ENCODE assay signal across 8 mouse cellular contexts in genomic region chr1:135793370-135794215, GRCm38 (mm10). TPM values are rescaled to one million over a fixed set of nuclear protein-coding genes. Genes with fewer than 3 reads are reported as not detected.
DNase-seq lines count a peak whose midpoint lies in the region; ATAC-seq and TF ChIP-seq lines count a peak whose summit lies in the region.

No protein-coding gene starts in this region.

- WGBS in heart, postnatal 0 days: 18% methylated on average over 27 of the region's 27 CpGs
- 7% methylated on average over 27 of the region's 27 CpGs for WGBS in limb, embryonic 11.5 days
- 20% methylated on average over 27 of the region's 27 CpGs for WGBS in midbrain, embryonic 12.5 days
- 12% methylated on average over 27 of the region's 27 CpGs for WGBS in stomach, embryonic 15.5 days

- peak; percentile 19; the same call in 1 of the 2 replicates for ATAC-seq in heart, postnatal 0 days (ENCODE audit: insufficient read depth, low read depth)
- ATAC-seq in limb, embryonic 11.5 days (ENCODE audit: insufficient number of reproducible peaks, low FRiP score, low TSS enrichment, low read depth): peak; percentile 44; the same call in 1 of the 2 replicates
- ATAC-seq in midbrain, embryonic 12.5 days (ENCODE audit: low FRiP score, low read depth): no peak
- ATAC-seq in stomach, embryonic 15.5 days (ENCODE audit: insufficient read depth, low FRiP score, low read depth): peak; percentile 69

- H3K4me1 ChIP-seq in heart, postnatal 0 days (ENCODE audit: control insufficient read depth, insufficient read depth): peaks cover 52% of the 10 kb centered on the region
- peaks cover 9% of the 10 kb centered on the region; the same call in 1 of the 2 replicates for H3K4me1 ChIP-seq in limb, embryonic 11.5 days (ENCODE audit: control insufficient read depth, insufficient read depth, low read length)
- H3K4me1 ChIP-seq in midbrain, embryonic 12.5 days: peaks cover 19% of the 10 kb centered on the region
- peaks cover 24% of the 10 kb centered on the region for H3K4me1 ChIP-seq in stomach, embryonic 15.5 days

- peak; percentile 29 to 47 for DNase-seq in heart, adult 18-20 months
- DNase-seq in heart, postnatal 25 days (ENCODE audit: low spot score): no peak
- DNase-seq in embryo, embryonic 9.5 days (ENCODE audit: extremely low spot score): peak; percentile 37
- DNase-seq in heart, postnatal 0 days (ENCODE audit: low spot score): no peak
- peak; percentile 51 for DNase-seq in limb, embryonic 11.5 days (ENCODE audit: low spot score)
- no peak for DNase-seq in adrenal gland, postnatal 10 days

- peak overlapping the region; percentile 55 for H3K4me2 ChIP-seq in heart, postnatal 0 days (ENCODE audit: low read depth, low read length)
- H3K4me2 ChIP-seq in limb, embryonic 11.5 days (ENCODE audit: low read depth, severe bottlenecking): peak overlapping the region; percentile 42
- H3K4me2 ChIP-seq in midbrain, embryonic 12.5 days (replicated peaks): peak overlapping the region; percentile 45
- peak overlapping the region; percentile 60 for H3K4me2 ChIP-seq in stomach, embryonic 15.5 days

- H3K27me3 ChIP-seq in heart, postnatal 0 days (ENCODE audit: control insufficient read depth, insufficient read depth, low read length): no peaks in the 10 kb centered on the region
- no peaks in the 10 kb centered on the region for H3K27me3 ChIP-seq in limb, embryonic 11.5 days (ENCODE audit: control insufficient read depth, insufficient read depth, low read length)
- peaks cover 51% of the 10 kb centered on the region for H3K27me3 ChIP-seq in midbrain, embryonic 12.5 days
- H3K27me3 ChIP-seq in stomach, embryonic 15.5 days (replicated peaks): no peaks in the 10 kb centered on the region

- peak overlapping the region; percentile 75 for H3K27ac ChIP-seq in heart, postnatal 0 days (ENCODE audit: low read depth)
- H3K27ac ChIP-seq in limb, embryonic 11.5 days (replicated peaks; ENCODE audit: low read depth, low read length): no peak overlapping the region
- H3K27ac ChIP-seq in midbrain, embryonic 12.5 days (replicated peaks): no peak overlapping the region
- H3K27ac ChIP-seq in stomach, embryonic 15.5 days: peak overlapping the region; percentile 87

- intact Hi-C loops in heart, postnatal 25 days (cut with DNase I): no loop called here

- peak overlapping the region; percentile 25 for H3K4me3 ChIP-seq in heart, postnatal 0 days (ENCODE audit: low read depth, low read length)
- H3K4me3 ChIP-seq in limb, embryonic 11.5 days (ENCODE audit: low read depth, low read length): peak overlapping the region; percentile 14; the same call in 1 of the 2 replicates
- peak overlapping the region; percentile 16; the same call in 1 of the 2 replicates for H3K4me3 ChIP-seq in midbrain, embryonic 12.5 days
- H3K4me3 ChIP-seq in stomach, embryonic 15.5 days (replicated peaks): peak overlapping the region; percentile 28

- H3K9ac ChIP-seq in heart, postnatal 0 days (replicated peaks; ENCODE audit: low read depth, low read length): peak overlapping the region; percentile 47
- H3K9ac ChIP-seq in limb, embryonic 11.5 days (ENCODE audit: low read length): peak overlapping the region; percentile 14; the same call in 1 of the 2 replicates
- no peak overlapping the region for H3K9ac ChIP-seq in midbrain, embryonic 12.5 days (replicated peaks)
- no peak overlapping the region for H3K9ac ChIP-seq in stomach, embryonic 15.5 days

- no peak for TF ChIP-seq EP300 in heart, postnatal 0 days (IDR thresholded peaks at IDR 0.05; ENCODE audit: low read depth)

- no peak for TF ChIP-seq CTCF in heart, postnatal 0 days (IDR thresholded peaks at IDR 0.05; ENCODE audit: low read depth)

- H3K9me3 ChIP-seq in heart, postnatal 0 days (replicated peaks; ENCODE audit: control insufficient read depth, low read length): no peaks in the 10 kb centered on the region
- no peaks in the 10 kb centered on the region for H3K9me3 ChIP-seq in limb, embryonic 11.5 days (ENCODE audit: control insufficient read depth, low read length)
- H3K9me3 ChIP-seq in midbrain, embryonic 12.5 days: no peaks in the 10 kb centered on the region
- H3K9me3 ChIP-seq in stomach, embryonic 15.5 days: no peaks in the 10 kb centered on the region

- H3K36me3 ChIP-seq in heart, postnatal 0 days (replicated peaks; ENCODE audit: control insufficient read depth, insufficient read depth, low read length): no peaks in the 10 kb centered on the region
- H3K36me3 ChIP-seq in limb, embryonic 11.5 days (ENCODE audit: control insufficient read depth, insufficient read depth, low read length): no peaks in the 10 kb centered on the region
- H3K36me3 ChIP-seq in midbrain, embryonic 12.5 days: no peaks in the 10 kb centered on the region
- H3K36me3 ChIP-seq in stomach, embryonic 15.5 days: no peaks in the 10 kb centered on the region

RNA-seq across cellular contexts. Expression of gene Tnni1, which starts 14.4 kb away (rescaled TPM):
- total RNA-seq in heart, adult 18-20 months (2021): 1 to 10 TPM; 1.5 to 1.7 TPM
- total RNA-seq in heart, postnatal 25 days (2021): 1 to 10 TPM; 2.0 to 2.3 TPM
- total RNA-seq in heart, postnatal 0 days (2014; rRNA removed; ENCODE audit: low replicate concordance): 4,186 and 4,592 TPM in 2 replicates
- 4,392 and 4,399 TPM in 2 replicates for polyA plus RNA-seq in heart, postnatal 0 days (2015; fragmentation: Nextera tagmentation; extraction: Ambion mirVana)
- polyA plus RNA-seq in limb, embryonic 11.5 days (2014; fragmentation: Nextera tagmentation; extraction: Ambion mirVana): 13.7 and 19.4 TPM in 2 replicates
- polyA plus RNA-seq in midbrain, embryonic 12.5 days (2016; fragmentation: Nextera tagmentation; extraction: Ambion mirVana): 1.0 and 2.2 TPM in 2 replicates
- polyA plus RNA-seq in stomach, embryonic 15.5 days (2015; fragmentation: Nextera tagmentation; extraction: Ambion mirVana): 8.8 and 15.3 TPM in 2 replicates
- 10 to 100 TPM in 1 of 2 experiments, 1 to 10 TPM in 1; 7.7 to 41.7 TPM for total RNA-seq in adrenal gland, postnatal 10 days (2021)

RNA-seq across cellular contexts. Expression of gene Lad1, which starts 24.8 kb away (rescaled TPM):
- total RNA-seq in heart, adult 18-20 months (2021): 1 to 10 TPM; 5.9 to 8.3 TPM
- total RNA-seq in heart, postnatal 25 days (2021): 1 to 10 TPM; 5.6 to 6.0 TPM
- 4.4 and 32.9 TPM in 2 replicates for total RNA-seq in heart, postnatal 0 days (2014; rRNA removed; ENCODE audit: low replicate concordance)
- 9.1 and 11.1 TPM in 2 replicates for polyA plus RNA-seq in heart, postnatal 0 days (2015; fragmentation: Nextera tagmentation; extraction: Ambion mirVana)
- 4.5 TPM in 2 replicates for polyA plus RNA-seq in limb, embryonic 11.5 days (2014; fragmentation: Nextera tagmentation; extraction: Ambion mirVana)
- polyA plus RNA-seq in midbrain, embryonic 12.5 days (2016; fragmentation: Nextera tagmentation; extraction: Ambion mirVana): 0.20 and 0.32 TPM in 2 replicates
- polyA plus RNA-seq in stomach, embryonic 15.5 days (2015; fragmentation: Nextera tagmentation; extraction: Ambion mirVana): 95.0 and 97.1 TPM in 2 replicates
- total RNA-seq in adrenal gland, postnatal 10 days (2021): under 1 TPM; 0.21 TPM

RNA-seq across cellular contexts. Expression of gene Phlda3, which starts 27.7 kb away (rescaled TPM):
- 10 to 100 TPM; 11.0 to 11.7 TPM for total RNA-seq in heart, adult 18-20 months (2021)
- total RNA-seq in heart, postnatal 25 days (2021): 10 to 100 TPM; 12.9 to 14.6 TPM
- total RNA-seq in heart, postnatal 0 days (2014; rRNA removed; ENCODE audit: low replicate concordance): 87.5 and 130 TPM in 2 replicates
- polyA plus RNA-seq in heart, postnatal 0 days (2015; fragmentation: Nextera tagmentation; extraction: Ambion mirVana): 65.5 and 67.2 TPM in 2 replicates
- polyA plus RNA-seq in limb, embryonic 11.5 days (2014; fragmentation: Nextera tagmentation; extraction: Ambion mirVana): 32.8 and 33.3 TPM in 2 replicates
- 15.7 and 21.8 TPM in 2 replicates for polyA plus RNA-seq in midbrain, embryonic 12.5 days (2016; fragmentation: Nextera tagmentation; extraction: Ambion mirVana)
- 79.8 and 95.3 TPM in 2 replicates for polyA plus RNA-seq in stomach, embryonic 15.5 days (2015; fragmentation: Nextera tagmentation; extraction: Ambion mirVana)
- total RNA-seq in adrenal gland, postnatal 10 days (2021): 10 to 100 TPM; 42.9 to 82.7 TPM

RNA-seq across cellular contexts. Expression of gene Tnnt2, which starts 42.6 kb away (rescaled TPM):
- over 10,000 TPM in 1 of 2 experiments, 1,000 to 10,000 TPM in 1; 9,387 to 10,464 TPM for total RNA-seq in heart, adult 18-20 months (2021)
- total RNA-seq in heart, postnatal 25 days (2021): 1,000 to 10,000 TPM; 8,717 to 8,772 TPM
- total RNA-seq in heart, postnatal 0 days (2014; rRNA removed; ENCODE audit: low replicate concordance): 1,865 and 1,929 TPM in 2 replicates
- 13,184 and 14,025 TPM in 2 replicates for polyA plus RNA-seq in heart, postnatal 0 days (2015; fragmentation: Nextera tagmentation; extraction: Ambion mirVana)
- polyA plus RNA-seq in limb, embryonic 11.5 days (2014; fragmentation: Nextera tagmentation; extraction: Ambion mirVana): 6.0 and 7.3 TPM in 2 replicates
- polyA plus RNA-seq in midbrain, embryonic 12.5 days (2016; fragmentation: Nextera tagmentation; extraction: Ambion mirVana): 1.6 and 2.5 TPM in 2 replicates
- 18.7 and 25.8 TPM in 2 replicates for polyA plus RNA-seq in stomach, embryonic 15.5 days (2015; fragmentation: Nextera tagmentation; extraction: Ambion mirVana)
- 1 to 10 TPM; 2.6 to 5.1 TPM for total RNA-seq in adrenal gland, postnatal 10 days (2021)

Comparison
In these comparisons a context has a peak if more than half of its experiments do, and no peak if none do; other contexts are left out.
1. DNase-seq: peak in heart, adult 18-20 months (2 of 2), embryo, embryonic 9.5 days (single experiment) and limb, embryonic 11.5 days (single experiment); none in heart, postnatal 25 days (single experiment), heart, postnatal 0 days (single experiment) and adrenal gland, postnatal 10 days (single experiment).
2. RNA of gene Tnni1, which starts 14.4 kb away (total RNA-seq): 4,186 to 4,592 TPM in heart, postnatal 0 days; 7.7 to 41.7 TPM in adrenal gland, postnatal 10 days, 2.0 to 2.3 TPM in heart, postnatal 25 days and 1.5 to 1.7 TPM in heart, adult 18-20 months; every median in the first group is over 10 times any median in the second.
3. H3K27ac ChIP-seq: peak in heart, postnatal 0 days (single experiment) and stomach, embryonic 15.5 days (single experiment); none in limb, embryonic 11.5 days (single experiment) and midbrain, embryonic 12.5 days (single experiment).
4. H3K9ac ChIP-seq: peak in heart, postnatal 0 days (single experiment) and limb, embryonic 11.5 days (single experiment); none in midbrain, embryonic 12.5 days (single experiment) and stomach, embryonic 15.5 days (single experiment).
5. Peak in every context shown above with its lines, with median percentiles within 50 percentile points of each other: H3K4me2 ChIP-seq and H3K4me3 ChIP-seq.